Mouse (Mus musculus) embryonic facial prominence, embryonic 15.5 days (tissue): ENCODE data around the gene Bcs1l. TPM values are rescaled to one million over a fixed set of nuclear protein-coding genes. Genes with fewer than 3 reads are reported as not detected.

Experiments
- ATAC-seq: fragments of 200-750 bp; cut with Nextera tagmentation; 2 replicates; pipeline ENCODE4 v1.8.0; 2017; ENCODE audit warnings: low read depth, moderate TSS enrichment; ENCODE audit not compliant: insufficient number of reproducible peaks, low FRiP score, low TSS enrichment
- H3K27ac ChIP-seq: fragments of 300-500 bp; sonication (generic); replicated peaks from 2 replicates; pipeline ENCODE4 v1.5.1; 2015; ENCODE audit warnings: mild to moderate bottlenecking, inconsistent platforms
- H3K27me3 ChIP-seq: fragments of 300-500 bp; sonication (generic); 2 replicates; pipeline ENCODE4 v1.6.1; 2015; ENCODE audit warnings: inconsistent platforms
- H3K36me3 ChIP-seq: fragments of 300-500 bp; sonication (generic); 2 replicates; pipeline ENCODE4 v1.6.1; 2015; ENCODE audit warnings: mild to moderate bottlenecking, inconsistent platforms
- H3K4me1 ChIP-seq: fragments of 300-500 bp; sonication (generic); 2 replicates; pipeline ENCODE4 v1.6.1; 2015; ENCODE audit warnings: inconsistent platforms
- H3K4me2 ChIP-seq: fragments of 300-500 bp; sonication (generic); replicated peaks from 2 replicates; pipeline ENCODE4 v1.6.1; 2015; ENCODE audit warnings: mild to moderate bottlenecking, inconsistent platforms
- H3K4me3 ChIP-seq: fragments of 300-500 bp; sonication (generic); replicated peaks from 2 replicates; pipeline ENCODE4 v1.5.1; 2015; ENCODE audit warnings: mild to moderate bottlenecking, inconsistent platforms
- H3K9ac ChIP-seq: fragments of 300-500 bp; sonication (generic); 2 replicates; pipeline ENCODE4 v1.6.1; 2015; ENCODE audit warnings: inconsistent platforms
- H3K9me3 ChIP-seq: fragments of 300-500 bp; sonication (generic); replicated peaks from 2 replicates; pipeline ENCODE4 v1.6.1; 2016; ENCODE audit warnings: inconsistent platforms
- WGBS: fragments of 180-500 bp; shearing (Covaris S2); methylation state at CpG from one replicate; pipeline ENCODE4 v1.1.7; 2015; 5-methylcytosine and 5-hydroxymethylcytosine counted together
- microRNA-seq: library from miRNA; unstranded; fragments of <30 nt; microRNA quantifications from one replicate; pipeline ENCODE4, GENCODE M21; 2016; ENCODE audit warnings: borderline number of aligned reads
- polyA plus RNA-seq: library from polyadenylated mRNA; unstranded; fragments of >200 nt; fragmentation: Nextera tagmentation; extraction: Ambion mirVana; gene quantifications from 2 replicates; pipeline ENCODE4 v1.2.1, GENCODE M21; 2015

Bcs1l gene
- polyA plus RNA-seq, 1 experiment from 2014 or later: 15.2 TPM

GRCm38 (mm10) chr1:74594434-74594833, 6.3 kb downstream of the Bcs1l start:
- H3K9me3 ChIP-seq: no peaks in the 10 kb centered on the region
- no peak for ATAC-seq
- H3K27me3 ChIP-seq: no peaks in the 10 kb centered on the region
- H3K4me3 ChIP-seq: no peak overlapping the region
- H3K36me3 ChIP-seq: peaks cover 80% of the 10 kb centered on the region
- no peak overlapping the region for H3K4me2 ChIP-seq
- 89% methylated on average over 8 of the region's 8 CpGs for WGBS
- no peak overlapping the region for H3K27ac ChIP-seq
- H3K4me1 ChIP-seq: no peaks in the 10 kb centered on the region; the same call in 1 of the 2 replicates
- no peak overlapping the region for H3K9ac ChIP-seq

GRCm38 (mm10) chr1:74600501-74601266, 12.6 kb downstream of the Bcs1l start:
- WGBS: 7% methylated on average over 26 of the region's 26 CpGs
- H3K9me3 ChIP-seq: no peaks in the 10 kb centered on the region
- H3K27ac ChIP-seq: peak overlapping the region; percentile 22; the same call in 1 of the 2 replicates
- peaks cover 45% of the 10 kb centered on the region for H3K36me3 ChIP-seq
- peak; percentile 45 for ATAC-seq
- no peaks in the 10 kb centered on the region for H3K27me3 ChIP-seq
- H3K4me2 ChIP-seq: peak overlapping the region; percentile 77
- H3K4me3 ChIP-seq: peak overlapping the region; percentile 92
- peaks cover 13% of the 10 kb centered on the region for H3K4me1 ChIP-seq
- H3K9ac ChIP-seq: peak overlapping the region; percentile 71

GRCm38 (mm10) chr1:74601267-74601962, 13.3 kb downstream of the Bcs1l start, which contains the start of the genes Rnf25 and Stk36:
Rnf25 (minus strand) TSS chr1:74601397.
Stk36 (plus strand) TSS chr1:74601445.
- Histone ChIP-seq H3K9ac (peak within 1 kb of the TSS; percentile 71), H3K27me3 (no peaks in the 10 kb centered on the region), H3K36me3 (peaks cover 40% of the 10 kb centered on the region), H3K9me3 (no peaks in the 10 kb centered on the region), H3K4me2 (peak within 1 kb of the TSS; percentile 77), H3K27ac (peak within 1 kb of the TSS; percentile 22; the same call in 1 of the 2 replicates), H3K4me3 (peak within 1 kb of the TSS; percentile 92), H3K4me1 (peaks cover 13% of the 10 kb centered on the region)
- WGBS: 8% methylated on average over 25 of the region's 25 CpGs
- peak; percentile 82 for ATAC-seq

DNA sequence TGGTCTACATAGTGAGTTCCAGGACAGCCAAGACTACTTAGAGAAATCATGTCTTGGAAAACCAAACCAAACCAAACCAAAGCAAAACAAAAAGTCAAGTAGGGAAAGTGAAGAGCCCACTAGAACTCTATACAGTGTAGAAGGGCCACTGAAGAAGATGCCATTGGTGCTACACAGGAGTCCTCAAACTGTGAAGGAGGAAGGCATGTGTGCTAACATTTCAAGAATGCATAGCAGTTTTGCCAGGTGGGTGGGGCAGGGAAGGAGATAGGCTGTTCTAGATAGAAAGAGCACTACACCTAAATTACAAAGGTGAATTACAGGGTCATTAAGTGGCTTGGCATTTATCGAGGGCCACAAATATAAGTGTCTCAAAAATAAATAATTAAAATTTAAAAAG, 36.1 kb downstream of the Bcs1l start:
- WGBS: 93% methylated on average over 1 of the region's 1 CpGs
- Histone ChIP-seq H3K4me3 (no peak overlapping the region), H3K9me3 (no peaks in the 10 kb centered on the region), H3K9ac (no peak overlapping the region), H3K36me3 (0 out of 2 replicates have a peak, but pooled peaks cover 14% of the 10 kb centered on the region), H3K4me1 (no peaks in the 10 kb centered on the region), H3K27me3 (no peaks in the 10 kb centered on the region), H3K4me2 (no peak overlapping the region), H3K27ac (no peak overlapping the region)
- ATAC-seq: no peak

- H3K9me3 ChIP-seq: no peaks in the 10 kb centered on the region
- no peak overlapping the region for H3K27ac ChIP-seq
- H3K36me3 ChIP-seq: 0 out of 2 replicates have a peak, but pooled peaks cover 14% of the 10 kb centered on the region
- no peaks in the 10 kb centered on the region for H3K4me1 ChIP-seq
- H3K4me3 ChIP-seq: no peak overlapping the region
- no peak overlapping the region for H3K9ac ChIP-seq
- 85% methylated on average over 4 of the region's 4 CpGs for WGBS
- H3K4me2 ChIP-seq: no peak overlapping the region
- no peaks in the 10 kb centered on the region for H3K27me3 ChIP-seq
- ATAC-seq: no peak
Measured at GRCm38 (mm10) chr1:74626076-74626475, 38.0 kb downstream of the Bcs1l start.

GRCm38 (mm10) chr1:74628001-74628400, 39.9 kb downstream of the Bcs1l start:
- Histone ChIP-seq H3K4me3 (no peak overlapping the region), H3K27ac (no peak overlapping the region), H3K9ac (no peak overlapping the region), H3K4me1 (no peaks in the 10 kb centered on the region), H3K4me2 (no peak overlapping the region), H3K9me3 (no peaks in the 10 kb centered on the region), H3K27me3 (no peaks in the 10 kb centered on the region), H3K36me3 (0 out of 2 replicates have a peak, but pooled peaks cover 9% of the 10 kb centered on the region)
- ATAC-seq: no peak
- 39% methylated on average over 7 of the region's 7 CpGs for WGBS

DNA sequence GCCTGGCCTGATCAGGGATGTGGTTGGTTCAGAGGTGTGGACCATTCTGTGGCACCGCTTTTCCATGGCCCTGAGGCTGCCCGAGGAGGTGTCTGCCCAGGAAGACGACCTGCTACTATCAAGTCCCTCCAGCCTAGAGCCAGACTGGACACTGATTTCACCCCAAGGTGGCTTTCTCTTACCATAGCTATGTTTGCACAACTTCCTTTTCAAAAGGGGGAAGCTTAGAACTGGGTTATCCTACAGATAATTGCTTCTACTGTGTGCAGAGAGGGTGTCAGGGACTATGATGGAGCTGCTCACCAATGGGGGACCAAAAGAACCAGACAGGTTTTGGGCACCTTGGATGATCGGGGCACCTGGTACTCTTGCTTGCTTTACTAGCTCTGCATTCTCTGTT, 44.6 kb downstream of the Bcs1l start:
- no peaks in the 10 kb centered on the region for H3K36me3 ChIP-seq
- no peak overlapping the region for H3K4me2 ChIP-seq
- no peaks in the 10 kb centered on the region for H3K9me3 ChIP-seq

More for the DNA sequence above, 44.6 kb downstream of the Bcs1l start:
- H3K9ac ChIP-seq: no peak overlapping the region
- 82% methylated on average over 4 of the region's 4 CpGs for WGBS
- no peak for ATAC-seq
- no peaks in the 10 kb centered on the region for H3K27me3 ChIP-seq
- no peak overlapping the region for H3K4me3 ChIP-seq
- H3K4me1 ChIP-seq: no peaks in the 10 kb centered on the region
- H3K27ac ChIP-seq: no peak overlapping the region

Small RNA genes within 50 kb of the gene (microRNA-seq; reads per million reads assigned to microRNA genes)
- gene Gm25035: not detected

Other genes starting within 250 kb of the Bcs1l start
- 2.5 and 2.8 TPM in 2 replicates for gene Catip, start 226.2 kb upstream of the Bcs1l start, polyA plus RNA-seq
- 3.7 and 4.7 TPM in 2 replicates for gene Slc11a1, start 213.1 kb upstream of the Bcs1l start, polyA plus RNA-seq
- 86.6 and 89.3 TPM in 2 replicates for gene Ctdsp1, start 196.8 kb upstream of the Bcs1l start, polyA plus RNA-seq
- gene Vil1, start 178.9 kb upstream of the Bcs1l start, polyA plus RNA-seq: 0.08 and 0.16 TPM in 2 replicates
- 55.7 and 59.7 TPM in 2 replicates for gene Cnot9, start 82.2 kb upstream of the Bcs1l start, polyA plus RNA-seq
- 0.80 and 1.6 TPM in 2 replicates for gene Plcd4, start 45.4 kb upstream of the Bcs1l start, polyA plus RNA-seq
- 26.1 and 28.8 TPM in 2 replicates for gene Usp37, start 44.0 kb upstream of the Bcs1l start, polyA plus RNA-seq
- 7.2 and 7.7 TPM in 2 replicates for gene Zfp142, start within 50 bp of the Bcs1l start, polyA plus RNA-seq
- gene Rnf25, start 13.1 kb downstream of the Bcs1l start, polyA plus RNA-seq: 39.7 and 40.5 TPM in 2 replicates
- gene Stk36, start 13.2 kb downstream of the Bcs1l start, polyA plus RNA-seq: 9.8 and 14.7 TPM in 2 replicates
- gene Ttll4, start 73.5 kb downstream of the Bcs1l start, polyA plus RNA-seq: 11.5 and 12.2 TPM in 2 replicates
- gene Cyp27a1, start 125.3 kb downstream of the Bcs1l start, polyA plus RNA-seq: 16.9 and 17.0 TPM in 2 replicates
- gene Prkag3, start 160.9 kb downstream of the Bcs1l start, polyA plus RNA-seq: 5.7 and 7.5 TPM in 2 replicates
- 37.6 and 40.1 TPM in 2 replicates for gene Wnt6, start 183.6 kb downstream of the Bcs1l start, polyA plus RNA-seq
- 13.3 and 16.3 TPM in 2 replicates for gene Wnt10a, start 203.2 kb downstream of the Bcs1l start, polyA plus RNA-seq